Mouse (Mus musculus) mouse embryonic stem cell (cell line): ENCODE measurements around the gene Six6.

Source experiments
- in situ Hi-C, 2 experiments: fragments of 300-500 bp; cut with MboI; formaldehyde crosslinking; loops; 1 replicate in 1 of 2; 3 replicates in 1 of 2; pipeline ENCODE4 v1.14.3; 2019 to 2020; ENCODE audit warnings: low sequenced_read_pairs in 2 of 2, low pct_unique_long_range_greater_than_20kb in 1 of 2, mixed read lengths in 1 of 2; ENCODE audit not compliant: unreplicated experiment in 1 of 2

Six6 gene

DNA sequence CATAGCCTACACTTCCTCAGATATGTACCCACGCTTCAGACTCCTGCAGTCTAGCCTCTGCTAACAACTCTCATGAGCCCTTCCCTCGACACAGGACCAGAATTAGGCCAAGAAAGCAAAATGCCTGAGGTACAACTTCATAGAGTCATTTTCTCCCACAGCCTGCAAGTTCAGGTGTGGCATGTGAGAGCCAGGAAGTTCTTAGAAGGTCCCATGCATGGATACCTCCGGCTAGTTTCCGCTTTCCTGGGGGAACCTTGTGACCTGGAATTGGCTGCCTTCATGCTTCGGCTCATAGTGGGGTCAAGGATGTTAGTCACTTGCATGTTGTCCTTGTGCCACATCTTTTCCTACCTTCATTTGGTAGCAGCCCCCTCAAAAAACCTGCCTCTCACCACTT is 13.4 kb downstream of the Six6 start:
- in situ Hi-C loops, result no loop called here

- in situ Hi-C loops, result no loop called here
Measured at GRCm38 (mm10) chr12:72953858-72954257, 14.2 kb downstream of the Six6 start.

GRCm38 (mm10) chr12:72954906-72955305 is 15.2 kb downstream of the Six6 start:
- in situ Hi-C loops, result no loop called here

- in situ Hi-C loops, result no loop called here
Measured at GRCm38 (mm10) chr12:72957829-72958424, 18.2 kb downstream of the Six6 start.

DNA sequence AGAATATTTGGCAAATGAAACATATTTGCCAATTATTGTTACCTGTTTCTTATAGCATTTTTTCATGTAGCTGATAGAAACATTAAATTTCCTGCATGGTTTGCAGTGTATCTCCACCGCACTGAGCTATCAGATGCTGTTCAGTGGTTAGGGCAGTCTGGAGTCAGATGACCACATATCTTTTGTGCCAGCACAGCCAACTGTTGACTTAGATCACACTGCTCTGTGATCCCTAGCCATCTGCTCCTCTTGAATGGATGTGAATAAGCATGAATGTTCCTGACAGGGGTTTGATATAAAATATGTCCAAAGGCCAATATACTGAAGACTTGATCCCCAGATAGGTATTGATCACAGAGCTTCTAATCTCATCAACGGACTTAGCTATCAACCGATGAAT is 18.8 kb downstream of the Six6 start:
- in situ Hi-C loops, result no loop called here

DNA sequence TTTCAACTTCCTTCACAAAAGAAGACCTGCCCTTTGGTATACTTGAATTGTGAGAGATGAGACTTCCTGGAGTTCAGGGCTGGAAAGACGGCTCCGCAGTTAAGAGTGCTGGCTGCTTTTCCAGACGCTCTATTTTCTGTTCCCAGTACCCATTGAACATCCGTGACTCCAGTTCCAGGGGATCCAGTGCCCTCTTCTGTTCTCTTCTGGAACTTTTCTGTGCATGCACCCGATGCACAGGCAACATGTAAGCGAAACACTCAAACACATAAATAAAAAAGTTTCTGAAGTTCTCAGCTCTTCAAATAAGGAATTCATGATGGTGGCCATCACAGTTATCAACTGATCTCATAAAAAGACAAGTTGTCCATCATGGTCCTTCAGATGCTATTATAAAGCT is 23.1 kb downstream of the Six6 start:
- in situ Hi-C loops, result loop anchor here in 1 of 2 experiments (10.0 kb wide), 1 partner anchor 238 kb away; no protein-coding TSS in a partner anchor

GRCm38 (mm10) chr12:72967541-72967940 is 27.8 kb downstream of the Six6 start:
- in situ Hi-C loops, result loop anchor here (5.0 to 10.0 kb wide), 2 partner anchors 125 to 243 kb away; no protein-coding TSS in a partner anchor

- in situ Hi-C loops, result no loop called here
Measured at GRCm38 (mm10) chr12:72970620-72971019, 30.9 kb downstream of the Six6 start.

GRCm38 (mm10) chr12:72973161-72973560 is 33.5 kb downstream of the Six6 start:
- in situ Hi-C loops, result no loop called here

DNA sequence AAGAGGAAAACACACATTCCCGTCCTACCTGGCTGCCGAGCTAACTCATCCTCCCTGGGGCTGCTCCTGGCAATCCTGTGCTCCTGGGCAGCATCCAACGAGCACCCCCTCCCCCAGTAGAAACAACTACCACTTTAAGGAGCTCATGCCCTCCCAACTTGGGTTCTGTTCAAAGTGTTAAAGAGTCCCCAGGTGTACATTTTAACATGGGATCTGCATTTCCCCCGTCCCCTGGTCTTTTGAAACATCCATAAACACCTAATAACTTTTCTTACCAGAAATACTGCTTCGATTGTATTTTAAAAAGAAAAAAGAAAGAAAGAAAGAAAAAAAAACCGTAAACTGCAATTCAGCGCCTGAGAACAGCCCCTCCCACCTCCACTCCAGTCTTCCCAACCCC is 36.5 kb downstream of the Six6 start:
- in situ Hi-C loops, result loop anchor here (25.0 kb wide), 1 partner anchor 464 kb away; no protein-coding TSS in a partner anchor

- in situ Hi-C loops, result loop anchor here (25.0 kb wide), 1 partner anchor 464 kb away; no protein-coding TSS in a partner anchor
Measured at GRCm38 (mm10) chr12:72976718-72977117, 37.0 kb downstream of the Six6 start.

- in situ Hi-C loops, result loop anchor here (25.0 kb wide), 1 partner anchor 466 kb away; no protein-coding TSS in a partner anchor
Measured at GRCm38 (mm10) chr12:72977851-72978250, 38.2 kb downstream of the Six6 start.

- in situ Hi-C loops, result loop anchor here (25.0 kb wide), 1 partner anchor 467 kb away; no protein-coding TSS in a partner anchor
Measured at GRCm38 (mm10) chr12:72979236-72979635, 39.5 kb downstream of the Six6 start.

DNA sequence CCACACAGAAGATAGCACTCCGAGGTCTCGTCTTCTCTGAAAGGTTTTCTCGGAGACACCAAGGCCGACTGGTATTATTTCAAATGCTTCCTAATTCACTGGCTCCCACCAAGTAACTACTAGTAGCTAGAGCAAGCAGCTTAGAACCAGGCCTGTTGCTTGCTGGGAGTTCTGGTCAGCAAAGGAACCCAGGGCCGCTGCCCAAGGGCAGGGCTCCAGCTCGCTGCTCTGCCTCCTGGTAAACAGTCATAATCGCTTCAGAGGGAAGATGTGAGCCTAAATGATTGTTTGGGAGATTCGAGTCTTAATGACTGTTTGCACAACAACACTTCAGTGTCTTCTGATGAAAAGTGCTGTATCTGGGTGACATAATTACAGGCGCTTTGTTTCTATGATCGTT is 42.9 kb downstream of the Six6 start:
- in situ Hi-C loops, result loop anchor here (25.0 kb wide), 1 partner anchor 470 kb away; no protein-coding TSS in a partner anchor

GRCm38 (mm10) chr12:72983071-72983857 is 43.6 kb downstream of the Six6 start:
- in situ Hi-C loops, result loop anchor here (25.0 kb wide), 1 partner anchor 471 kb away; no protein-coding TSS in a partner anchor
